Mouse (Mus musculus): ENCODE measurements around the gene Gab2.

Gab2 gene

GRCm38 (mm10) chr7:97303614-97304013 is 222.2 kb downstream of the Gab2 start:
- in situ Hi-C loops (cut with MboI; ENCODE audit: low pct_unique_long_range_greater_than_20kb in 1 of 2, low sequenced_read_pairs in 2 of 2, unreplicated experiment in 1 of 2) = loop anchor here in 1 of 2 experiments (10.0 to 25.0 kb wide), 2 partner anchors 219 to 341 kb away; partner anchors contain the start of genes Gab2 and Nars2

- in situ Hi-C loops (cut with MboI; ENCODE audit: low pct_unique_long_range_greater_than_20kb in 1 of 2, low sequenced_read_pairs in 2 of 2, unreplicated experiment in 1 of 2) = loop anchor here in 1 of 2 experiments (10.0 to 25.0 kb wide), 2 partner anchors 220 to 342 kb away; partner anchors contain the start of genes Gab2 and Nars2
These were observed 223.1 kb downstream of the Gab2 start for GRCm38 (mm10) chr7:97304471-97304870.

- in situ Hi-C loops (cut with MboI; ENCODE audit: low pct_unique_long_range_greater_than_20kb in 1 of 2, low sequenced_read_pairs in 2 of 2, unreplicated experiment in 1 of 2) = loop anchor here in 1 of 2 experiments (10.0 to 25.0 kb wide), 2 partner anchors 220 to 343 kb away; partner anchors contain the start of genes Gab2 and Nars2
These were observed 223.8 kb downstream of the Gab2 start for GRCm38 (mm10) chr7:97305206-97305605.

- in situ Hi-C loops (cut with MboI; ENCODE audit: low pct_unique_long_range_greater_than_20kb in 1 of 2, low sequenced_read_pairs in 2 of 2, unreplicated experiment in 1 of 2) = loop anchor here in 1 of 2 experiments (10.0 to 25.0 kb wide), 2 partner anchors 222 to 345 kb away; partner anchors contain the start of genes Gab2 and Nars2
These were observed 225.4 kb downstream of the Gab2 start for GRCm38 (mm10) chr7:97306813-97307212.

- in situ Hi-C loops (cut with MboI; ENCODE audit: low pct_unique_long_range_greater_than_20kb in 1 of 2, low sequenced_read_pairs in 2 of 2, unreplicated experiment in 1 of 2) = loop anchor here in 1 of 2 experiments (10.0 to 25.0 kb wide), 2 partner anchors 223 to 345 kb away; partner anchors contain the start of genes Gab2 and Nars2
These were observed 226.2 kb downstream of the Gab2 start for GRCm38 (mm10) chr7:97307546-97307945.

- in situ Hi-C loops (cut with MboI; ENCODE audit: low pct_unique_long_range_greater_than_20kb in 1 of 2, low sequenced_read_pairs in 2 of 2, unreplicated experiment in 1 of 2) = loop anchor here in 1 of 2 experiments (10.0 to 25.0 kb wide), 2 partner anchors 225 to 347 kb away; partner anchors contain the start of genes Gab2 and Nars2
These were observed 228.3 kb downstream of the Gab2 start for GRCm38 (mm10) chr7:97309461-97310340.

GRCm38 (mm10) chr7:97310341-97310635 is 228.9 kb downstream of the Gab2 start:
- in situ Hi-C loops (cut with MboI; ENCODE audit: low pct_unique_long_range_greater_than_20kb in 1 of 2, low sequenced_read_pairs in 2 of 2, unreplicated experiment in 1 of 2) = loop anchor here in 1 of 2 experiments (25.0 kb wide), 1 partner anchor 348 kb away; the partner anchor contains the start of gene Nars2

- in situ Hi-C loops (cut with MboI; ENCODE audit: low pct_unique_long_range_greater_than_20kb in 1 of 2, low sequenced_read_pairs in 2 of 2, unreplicated experiment in 1 of 2) = loop anchor here in 1 of 2 experiments (25.0 kb wide), 1 partner anchor 349 kb away; the partner anchor contains the start of gene Nars2
These were observed 230.2 kb downstream of the Gab2 start for GRCm38 (mm10) chr7:97311620-97312019.

- in situ Hi-C loops (cut with MboI; ENCODE audit: low pct_unique_long_range_greater_than_20kb in 1 of 2, low sequenced_read_pairs in 2 of 2, unreplicated experiment in 1 of 2) = loop anchor here in 1 of 2 experiments (25.0 kb wide), 1 partner anchor 350 kb away; the partner anchor contains the start of gene Nars2
These were observed 230.8 kb downstream of the Gab2 start for GRCm38 (mm10) chr7:97312196-97312595.

- in situ Hi-C loops (cut with MboI; ENCODE audit: low pct_unique_long_range_greater_than_20kb in 1 of 2, low sequenced_read_pairs in 2 of 2, unreplicated experiment in 1 of 2) = loop anchor here in 1 of 2 experiments (25.0 kb wide), 1 partner anchor 351 kb away; the partner anchor contains the start of gene Nars2
These were observed 231.5 kb downstream of the Gab2 start for GRCm38 (mm10) chr7:97312856-97313255.

- in situ Hi-C loops (cut with MboI; ENCODE audit: low pct_unique_long_range_greater_than_20kb in 1 of 2, low sequenced_read_pairs in 2 of 2, unreplicated experiment in 1 of 2) = loop anchor here in 1 of 2 experiments (25.0 kb wide), 1 partner anchor 351 kb away; the partner anchor contains the start of gene Nars2
These were observed 232.1 kb downstream of the Gab2 start for GRCm38 (mm10) chr7:97313364-97313995.

- in situ Hi-C loops (cut with MboI; ENCODE audit: low pct_unique_long_range_greater_than_20kb in 1 of 2, low sequenced_read_pairs in 2 of 2, unreplicated experiment in 1 of 2) = loop anchor here in 1 of 2 experiments (25.0 kb wide), 1 partner anchor 352 kb away; the partner anchor contains the start of gene Nars2
These were observed 233.3 kb downstream of the Gab2 start for GRCm38 (mm10) chr7:97314646-97315045.

GRCm38 (mm10) chr7:97315656-97316055 is 234.3 kb downstream of the Gab2 start:
- in situ Hi-C loops (cut with MboI; ENCODE audit: low pct_unique_long_range_greater_than_20kb in 1 of 2, low sequenced_read_pairs in 2 of 2, unreplicated experiment in 1 of 2) = loop anchor here in 1 of 2 experiments (25.0 kb wide), 1 partner anchor 353 kb away; the partner anchor contains the start of gene Nars2

- in situ Hi-C loops (cut with MboI; ENCODE audit: low pct_unique_long_range_greater_than_20kb in 1 of 2, low sequenced_read_pairs in 2 of 2, unreplicated experiment in 1 of 2) = loop anchor here in 1 of 2 experiments (25.0 kb wide), 1 partner anchor 355 kb away; the partner anchor contains the start of gene Nars2
These were observed 236.3 kb downstream of the Gab2 start for GRCm38 (mm10) chr7:97317706-97318105.

- in situ Hi-C loops (cut with MboI; ENCODE audit: low pct_unique_long_range_greater_than_20kb in 1 of 2, low sequenced_read_pairs in 2 of 2, unreplicated experiment in 1 of 2) = loop anchor here in 1 of 2 experiments (25.0 kb wide), 1 partner anchor 362 kb away; the partner anchor contains the start of gene Nars2
These were observed 243.0 kb downstream of the Gab2 start for GRCm38 (mm10) chr7:97324342-97324741.

- in situ Hi-C loops (cut with MboI; ENCODE audit: low pct_unique_long_range_greater_than_20kb in 1 of 2, low sequenced_read_pairs in 2 of 2, unreplicated experiment in 1 of 2) = no loop called here
These were observed 244.0 kb downstream of the Gab2 start for GRCm38 (mm10) chr7:97325156-97325985.

- in situ Hi-C loops (cut with MboI; ENCODE audit: low pct_unique_long_range_greater_than_20kb in 1 of 2, low sequenced_read_pairs in 2 of 2, unreplicated experiment in 1 of 2) = no loop called here
These were observed 246.0 kb downstream of the Gab2 start for GRCm38 (mm10) chr7:97327376-97327775.

All from mouse embryonic stem cell (cell line).